Comparison of ENCODE assay signal across 8 mouse cellular contexts in genomic region chr19:36832951-36833787, GRCm38 (mm10). TPM values are rescaled to one million over a fixed set of nuclear protein-coding genes. Genes with fewer than 3 reads are reported as not detected.
A peak's percentile ranks its signal among the peaks of the same experiment; 100 is the strongest.
DNase-seq lines count a peak whose midpoint lies in the region; ATAC-seq and TF ChIP-seq lines count a peak whose summit lies in the region.

No protein-coding gene starts in this region.

- H3K27me3 ChIP-seq in heart, embryonic 11.5 days (ENCODE audit: control insufficient read depth, insufficient read depth, low read length): no peaks in the 10 kb centered on the region
- H3K27me3 ChIP-seq in small intestine, adult 2 months (ENCODE audit: control insufficient read depth, insufficient read depth, low read length): no peaks in the 10 kb centered on the region

- no peak for TF ChIP-seq CTCF in layer of hippocampus, adult 2 months (conservative IDR thresholded peaks at IDR 0.05)
- TF ChIP-seq CTCF in small intestine, adult 2 months (IDR thresholded peaks at IDR 0.05; ENCODE audit: extremely low read depth, insufficient read length, insufficient replicate concordance, low read depth, low read length): no peak

- no peak for ATAC-seq in heart, embryonic 11.5 days (replicated peaks; ENCODE audit: insufficient number of reproducible peaks, low FRiP score, low TSS enrichment)

- TF ChIP-seq POLR2A in small intestine, adult 2 months (IDR thresholded peaks at IDR 0.05; ENCODE audit: low read depth, low read length): no peak

- H3K9me3 ChIP-seq in heart, embryonic 11.5 days (replicated peaks; ENCODE audit: control insufficient read depth, low read length): no peaks in the 10 kb centered on the region

- H3K4me1 ChIP-seq in heart, embryonic 11.5 days (ENCODE audit: control insufficient read depth, insufficient read depth, low read length): peaks cover 8% of the 10 kb centered on the region; the same call in 1 of the 2 replicates
- H3K4me1 ChIP-seq in small intestine, adult 2 months (ENCODE audit: control insufficient read depth, insufficient read depth, insufficient read length, low read length): peaks cover 5% of the 10 kb centered on the region; the same call in 1 of the 2 replicates

- WGBS in heart, embryonic 11.5 days (ENCODE audit: insufficient replicate concordance): 7% methylated on average over 19 of the region's 19 CpGs
- 4% methylated on average over 19 of the region's 19 CpGs for WGBS in small intestine, adult 2 months

- peak overlapping the region; percentile 87 for H3K4me2 ChIP-seq in heart, embryonic 11.5 days

- H3K36me3 ChIP-seq in heart, embryonic 11.5 days (ENCODE audit: control insufficient read depth, insufficient read depth, low read length): no peaks in the 10 kb centered on the region
- H3K36me3 ChIP-seq in small intestine, adult 2 months (ENCODE audit: control insufficient read depth, insufficient read depth, low read length): no peaks in the 10 kb centered on the region

- H3K4me3 ChIP-seq in layer of hippocampus, adult 2 months: peak overlapping the region; percentile 90
- H3K4me3 ChIP-seq in heart, embryonic 11.5 days (ENCODE audit: low read depth, low read length): peak overlapping the region; percentile 97
- H3K4me3 ChIP-seq in small intestine, adult 2 months (ENCODE audit: low read depth, low read length): peak overlapping the region; percentile 95; the same call in 1 of the 2 replicates

- DNase-seq in layer of hippocampus, adult 2 months (ENCODE audit: low spot score in 2 of 2): no peak
- no peak for DNase-seq in layer of hippocampus, postnatal 36 days
- DNase-seq in embryo, embryonic 11 days: peak; percentile 83
- DNase-seq in kidney, adult 9 months: peak; percentile 72
- peak; percentile 68 for DNase-seq in lung, postnatal 10 days
- no peak for DNase-seq in left cerebral cortex, adult 9 months (ENCODE audit: low spot score in 2 of 2)

- peak overlapping the region; percentile 95 for H3K27ac ChIP-seq in layer of hippocampus, adult 2 months
- peak overlapping the region; percentile 99 for H3K27ac ChIP-seq in heart, embryonic 11.5 days (ENCODE audit: low read depth, low read length)
- H3K27ac ChIP-seq in small intestine, adult 2 months (ENCODE audit: insufficient read depth, low read depth, low read length): peak overlapping the region; percentile 94

- H3K9ac ChIP-seq in heart, embryonic 11.5 days (ENCODE audit: low read depth, low read length): peak overlapping the region; percentile 98

RNA-seq across cellular contexts. Expression of gene Tnks2, which starts 0.9 kb away (rescaled TPM):
- total RNA-seq in layer of hippocampus, adult 2 months (2021): 100 to 1,000 TPM; 123 TPM
- 100 to 1,000 TPM; 127 to 133 TPM for total RNA-seq in layer of hippocampus, postnatal 36 days (2021)
- polyA plus RNA-seq in heart, embryonic 11.5 days (2014; fragmentation: Nextera tagmentation; extraction: Ambion mirVana): 60.5 and 64.3 TPM in 2 replicates
- 6.6 and 13.2 TPM in 2 replicates for polyA plus RNA-seq in small intestine, adult 2 months (2012; rRNA removed)

Comparison
In these comparisons a context has a peak if more than half of its experiments do, and no peak if none do; other contexts are left out.
1. DNase-seq: peak in embryo, embryonic 11 days (single experiment), kidney, adult 9 months (single experiment) and lung, postnatal 10 days (single experiment); none in layer of hippocampus, adult 2 months (0 of 2), layer of hippocampus, postnatal 36 days (0 of 2) and left cerebral cortex, adult 9 months (0 of 2).
2. Peak in every context shown above with its lines, with median percentiles within 50 percentile points of each other: H3K27ac ChIP-seq and H3K4me3 ChIP-seq.